ENCODE assay signal across 8 mouse cellular contexts in genomic region chr13:75708637-75709002, GRCm38 (mm10). TPM values are rescaled to one million over a fixed set of nuclear protein-coding genes. Genes with fewer than 3 reads are reported as not detected.
DNase-seq lines count a peak whose midpoint lies in the region; ATAC-seq and TF ChIP-seq lines count a peak whose summit lies in the region.

No protein-coding gene starts in this region.

- 0 out of 2 replicates have a peak overlapping the region, but pooled peaks have one; percentile 39 for H3K27ac ChIP-seq in embryonic facial prominence, embryonic 13.5 days
- H3K27ac ChIP-seq in intestine, embryonic 14.5 days (ENCODE audit: low read depth), result no peak overlapping the region
- H3K27ac ChIP-seq in neural tube, embryonic 12.5 days, result no peak overlapping the region

- 8% methylated on average over 8 of the region's 8 CpGs for WGBS in lung, adult 2 months
- WGBS in embryonic facial prominence, embryonic 13.5 days, result 9% methylated on average over 8 of the region's 8 CpGs
- 6% methylated on average over 8 of the region's 8 CpGs for WGBS in intestine, embryonic 14.5 days
- 5% methylated on average over 8 of the region's 8 CpGs for WGBS in neural tube, embryonic 12.5 days

- no peaks in the 10 kb centered on the region for H3K36me3 ChIP-seq in embryonic facial prominence, embryonic 13.5 days
- no peaks in the 10 kb centered on the region for H3K36me3 ChIP-seq in intestine, embryonic 14.5 days (ENCODE audit: control insufficient read depth, insufficient read depth, low read length)
- no peaks in the 10 kb centered on the region for H3K36me3 ChIP-seq in neural tube, embryonic 12.5 days

- H3K27me3 ChIP-seq in embryonic facial prominence, embryonic 13.5 days, result peaks cover 17% of the 10 kb centered on the region
- H3K27me3 ChIP-seq in intestine, embryonic 14.5 days (replicated peaks; ENCODE audit: control insufficient read depth, insufficient read depth, low read length), result no peaks in the 10 kb centered on the region
- peaks cover 6% of the 10 kb centered on the region; the same call in 1 of the 2 replicates for H3K27me3 ChIP-seq in neural tube, embryonic 12.5 days (replicated peaks)

- no peaks in the 10 kb centered on the region for H3K9me3 ChIP-seq in embryonic facial prominence, embryonic 13.5 days
- H3K9me3 ChIP-seq in intestine, embryonic 14.5 days (ENCODE audit: control insufficient read depth, low read length), result no peaks in the 10 kb centered on the region
- H3K9me3 ChIP-seq in neural tube, embryonic 12.5 days, result no peaks in the 10 kb centered on the region

- peak overlapping the region; percentile 83 for H3K9ac ChIP-seq in embryonic facial prominence, embryonic 13.5 days
- peak overlapping the region; percentile 71; the same call in 1 of the 2 replicates for H3K9ac ChIP-seq in intestine, embryonic 14.5 days (ENCODE audit: low read length)
- H3K9ac ChIP-seq in neural tube, embryonic 12.5 days, result peak overlapping the region; percentile 76

- DNase-seq in lung, adult 2 months, result no peak
- no peak for DNase-seq in lung, postnatal 4 days
- DNase-seq in intestine, embryonic 14.5 days (ENCODE audit: low spot score), result no peak
- no peak for DNase-seq in cerebellum, adult 11-12 months
- DNase-seq in gastrocnemius, postnatal 36 days, result no peak
- DNase-seq in kidney, postnatal 25 days, result no peak

- TF ChIP-seq CTCF in lung, adult 2 months (IDR thresholded peaks at IDR 0.05; ENCODE audit: insufficient read depth, low read length), result no peak

- H3K4me1 ChIP-seq in lung, adult 2 months (ENCODE audit: control insufficient read depth, insufficient read depth, low read length), result no peaks in the 10 kb centered on the region; the same call in 1 of the 2 replicates
- peaks cover 14% of the 10 kb centered on the region for H3K4me1 ChIP-seq in embryonic facial prominence, embryonic 13.5 days
- H3K4me1 ChIP-seq in intestine, embryonic 14.5 days (replicated peaks; ENCODE audit: control insufficient read depth, insufficient read depth, low read length), result no peaks in the 10 kb centered on the region; the same call in 1 of the 2 replicates
- H3K4me1 ChIP-seq in neural tube, embryonic 12.5 days, result no peaks in the 10 kb centered on the region

- intact Hi-C loops in gastrocnemius, postnatal 36 days (cut with DNase I), result loop anchor here (5.0 to 10.0 kb wide), 3 partner anchors 34 to 316 kb away; no protein-coding TSS in a partner anchor

- peak overlapping the region; percentile 82 for H3K4me3 ChIP-seq in lung, adult 2 months (replicated peaks; ENCODE audit: extremely low read depth, low read depth, low read length)
- peak overlapping the region; percentile 74 for H3K4me3 ChIP-seq in embryonic facial prominence, embryonic 13.5 days
- H3K4me3 ChIP-seq in intestine, embryonic 14.5 days (ENCODE audit: low read depth, low read length), result peak overlapping the region; percentile 67
- peak overlapping the region; percentile 73 for H3K4me3 ChIP-seq in neural tube, embryonic 12.5 days

- peak overlapping the region; percentile 73 for H3K4me2 ChIP-seq in embryonic facial prominence, embryonic 13.5 days
- peak overlapping the region; percentile 66 for H3K4me2 ChIP-seq in intestine, embryonic 14.5 days (ENCODE audit: low read length)
- peak overlapping the region; percentile 84 for H3K4me2 ChIP-seq in neural tube, embryonic 12.5 days (replicated peaks)

- no peak for ATAC-seq in embryonic facial prominence, embryonic 13.5 days (ENCODE audit: insufficient number of reproducible peaks, insufficient read depth, low FRiP score, low TSS enrichment, low read depth)
- no peak for ATAC-seq in intestine, embryonic 14.5 days (replicated peaks; ENCODE audit: low FRiP score, low TSS enrichment, low read depth)
- no peak for ATAC-seq in neural tube, embryonic 12.5 days (ENCODE audit: low FRiP score, low read depth)

- TF ChIP-seq POLR2A in lung, adult 2 months (IDR thresholded peaks at IDR 0.05; ENCODE audit: borderline replicate concordance, extremely low read depth, low read depth, low read length), result no peak

RNA-seq across cellular contexts. Expression of gene Ell2, which starts 2.1 kb away (rescaled TPM):
- polyA plus RNA-seq in lung, adult 2 months (2012; rRNA removed), result 4.2 and 4.7 TPM in 2 replicates
- polyA plus RNA-seq in embryonic facial prominence, embryonic 13.5 days (2015; fragmentation: Nextera tagmentation; extraction: Ambion mirVana), result 6.6 and 7.2 TPM in 2 replicates
- 2.6 and 3.0 TPM in 2 replicates for polyA plus RNA-seq in intestine, embryonic 14.5 days (2014; fragmentation: Nextera tagmentation; extraction: Ambion mirVana)
- 5.1 and 6.6 TPM in 2 replicates for polyA plus RNA-seq in neural tube, embryonic 12.5 days (2016; fragmentation: Nextera tagmentation; extraction: Ambion mirVana)
- total RNA-seq in gastrocnemius, postnatal 36 days (2021), result 10 to 100 TPM; 24.4 to 34.0 TPM
